Mouse (Mus musculus): ENCODE results near the gene Shld1.

Shld1 gene

GRCm38 (mm10) chr2:132686756-132687737 is at the start of gene Shld1:
Gene Shld1, plus strand, starts transcription at chr2:132686931.
- DNase-seq, result peak; percentile 89

- DNase-seq, result no peak
Observed at GRCm38 (mm10) chr2:132638306-132638705, 48.4 kb upstream of the Shld1 start.

GRCm38 (mm10) chr2:132639337-132639736 is 47.4 kb upstream of the Shld1 start:
- no peak for DNase-seq

GRCm38 (mm10) chr2:132641196-132641595 is 45.5 kb upstream of the Shld1 start:
- DNase-seq, result no peak

- no peak for DNase-seq
Observed at GRCm38 (mm10) chr2:132643161-132643560, 43.6 kb upstream of the Shld1 start.

DNA sequence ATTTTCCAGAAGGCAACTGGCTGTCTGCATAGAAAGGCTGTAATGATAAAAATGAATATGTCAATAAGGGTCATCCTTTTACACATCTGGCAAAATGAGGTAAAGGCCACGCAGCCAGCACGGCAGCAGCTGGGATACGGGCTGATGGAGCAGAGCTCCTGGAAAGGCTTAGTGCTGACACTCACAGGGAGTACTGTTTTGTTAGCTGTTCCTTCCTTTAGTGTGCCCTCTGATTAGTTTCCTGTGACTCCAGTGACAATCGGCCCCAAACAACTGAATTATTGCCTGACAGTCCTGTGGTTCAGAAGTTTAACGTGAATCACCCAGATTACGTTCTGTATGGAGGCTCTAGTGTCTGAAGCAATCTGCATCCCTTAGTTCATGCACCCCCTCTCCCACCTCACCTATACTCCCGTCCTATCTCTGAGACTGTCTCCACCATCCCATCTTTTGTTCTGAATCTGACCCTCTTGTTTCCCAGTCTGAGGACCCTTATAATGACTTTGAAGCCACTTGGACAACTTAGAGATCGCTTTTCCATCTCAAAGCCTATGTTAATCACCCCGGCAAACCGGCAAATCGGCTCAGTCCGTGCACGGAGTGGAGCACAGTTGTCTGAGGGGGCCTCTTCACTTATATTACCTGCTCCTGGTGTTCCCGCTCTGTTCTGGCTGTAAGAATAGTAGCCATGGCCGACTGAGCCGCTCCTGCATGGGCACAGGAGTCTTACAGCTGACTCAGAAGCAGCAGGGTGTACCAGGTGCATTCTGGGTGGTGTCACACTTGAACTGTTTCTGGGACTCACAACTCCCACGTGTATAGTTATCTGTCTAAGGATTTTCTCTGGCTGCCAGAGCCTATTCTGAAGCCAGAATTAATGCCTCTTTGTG is 39.6 kb upstream of the Shld1 start:
- DNase-seq, result no peak

DNA sequence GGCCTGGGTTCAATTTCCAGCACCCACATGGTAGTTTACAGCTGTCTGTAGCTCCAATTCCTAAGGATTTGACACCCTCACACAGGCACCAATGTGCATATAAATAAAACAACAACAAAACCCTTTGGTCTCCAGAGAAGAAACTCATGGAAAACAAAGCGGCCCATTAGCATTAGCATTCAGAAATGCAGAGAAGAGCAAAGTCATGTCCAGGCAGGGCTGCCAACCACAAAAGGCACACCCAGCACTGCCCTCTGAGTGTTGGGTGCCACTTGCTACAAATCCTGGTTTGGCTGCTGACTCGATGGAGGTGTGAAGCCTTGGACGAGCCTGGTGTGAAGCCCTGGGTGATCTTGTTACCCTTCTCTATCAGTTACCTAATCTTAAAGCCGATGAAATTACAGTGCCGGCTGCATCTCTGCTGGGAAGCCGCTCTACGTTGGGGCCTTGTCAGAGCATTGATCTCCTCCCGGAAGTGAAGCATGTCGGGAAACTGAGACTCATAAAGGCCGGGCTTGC is 37.3 kb upstream of the Shld1 start:
- DNase-seq, result no peak

- no peak for DNase-seq
Observed at GRCm38 (mm10) chr2:132650546-132650945, 36.2 kb upstream of the Shld1 start.

- no peak for DNase-seq
Observed at GRCm38 (mm10) chr2:132652476-132652875, 34.3 kb upstream of the Shld1 start.

- DNase-seq, result no peak
Observed at GRCm38 (mm10) chr2:132654834-132655495, 31.8 kb upstream of the Shld1 start.

DNA sequence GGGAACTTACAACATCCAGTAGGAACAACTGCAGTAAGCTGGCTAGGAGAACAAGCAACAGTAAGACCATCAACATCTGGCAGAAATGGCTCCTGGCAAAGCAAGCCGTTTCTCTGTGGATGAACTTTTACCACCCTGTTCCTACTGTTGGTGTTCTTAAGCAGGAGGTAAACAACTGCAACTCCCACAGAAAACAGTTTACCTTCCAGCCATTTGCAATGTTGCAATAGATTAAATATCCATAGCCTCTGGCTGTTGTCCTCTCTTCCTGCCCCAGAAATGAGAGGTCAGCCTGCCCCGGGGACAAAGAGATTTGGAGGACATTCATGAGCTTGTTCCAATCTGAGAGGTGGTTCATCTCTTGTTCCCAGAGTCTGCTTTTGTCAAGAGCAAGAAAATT is 29.5 kb upstream of the Shld1 start:
- DNase-seq, result no peak

DNA sequence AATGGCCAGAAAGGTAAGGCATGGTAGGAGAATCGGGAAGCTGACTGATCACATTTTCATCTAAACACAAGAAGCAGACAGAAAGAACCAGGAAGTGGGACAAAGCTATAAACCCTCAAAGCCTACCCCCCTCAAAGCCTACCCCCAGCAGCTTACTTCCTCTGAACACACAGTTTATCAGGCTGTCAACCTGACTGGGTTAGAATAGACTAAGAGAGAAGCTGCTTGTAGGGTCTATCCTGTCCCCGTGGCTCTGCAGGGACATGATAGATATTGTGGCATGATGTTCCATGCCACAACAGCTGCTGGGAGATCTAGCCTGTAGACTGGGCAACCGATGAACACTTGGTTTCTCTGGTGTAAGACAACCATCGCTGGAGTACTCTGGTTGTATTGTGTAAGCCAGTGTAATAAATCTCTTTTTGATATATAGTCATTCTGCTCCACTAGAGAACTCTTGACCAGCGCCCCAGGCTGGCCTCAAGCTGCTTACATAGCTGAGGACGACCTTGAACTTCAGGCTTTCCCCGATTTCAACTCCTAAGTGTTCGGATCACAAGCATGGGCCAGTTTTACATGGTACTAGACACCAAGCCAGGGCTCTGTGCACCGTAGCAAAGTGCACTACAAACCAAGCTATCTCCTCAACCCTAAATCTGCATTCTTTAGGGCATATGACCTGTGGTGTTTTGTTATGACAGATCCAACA is 28.2 kb upstream of the Shld1 start:
- no peak for DNase-seq

- no peak for DNase-seq
Observed at GRCm38 (mm10) chr2:132669091-132669490, 17.6 kb upstream of the Shld1 start.

DNA sequence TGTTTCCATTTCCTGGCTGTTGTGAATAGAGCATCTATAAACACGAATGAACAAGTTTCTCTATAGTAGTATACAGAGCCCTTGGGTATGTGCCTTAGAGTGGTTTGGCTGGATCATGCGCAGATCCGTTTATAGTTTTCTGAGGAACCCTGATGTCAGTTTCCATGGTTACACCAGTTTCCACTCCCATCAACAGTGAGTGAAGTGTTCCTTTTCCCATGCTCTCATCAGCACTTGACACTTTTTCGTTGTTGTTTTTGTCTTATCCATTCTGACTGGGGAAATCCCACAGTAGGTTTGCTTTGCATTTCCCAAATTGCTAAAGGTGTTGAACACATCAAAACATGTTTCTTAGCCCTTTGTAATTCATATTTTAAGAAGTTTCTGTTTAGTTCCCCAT is 16.4 kb upstream of the Shld1 start:
- no peak for DNase-seq

DNA sequence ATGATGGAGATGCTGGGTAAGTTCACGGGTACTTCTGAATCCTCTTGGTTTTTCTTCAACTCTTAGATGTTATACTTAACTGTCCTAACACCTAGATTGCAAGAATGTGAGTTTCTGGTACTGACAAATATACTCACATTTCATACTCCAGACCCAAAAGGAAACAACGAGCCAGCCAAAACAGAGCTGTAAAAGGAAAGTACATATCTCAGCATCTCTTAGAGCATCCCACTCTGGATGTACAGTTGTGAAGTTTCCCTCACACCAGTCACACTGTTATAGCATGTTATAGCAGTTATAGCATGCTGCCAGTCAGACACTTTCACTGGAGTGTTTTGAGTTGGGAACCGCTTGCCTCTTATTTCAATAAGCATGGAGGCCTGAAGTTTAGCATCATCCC is 14.6 kb upstream of the Shld1 start:
- DNase-seq, result no peak

DNA sequence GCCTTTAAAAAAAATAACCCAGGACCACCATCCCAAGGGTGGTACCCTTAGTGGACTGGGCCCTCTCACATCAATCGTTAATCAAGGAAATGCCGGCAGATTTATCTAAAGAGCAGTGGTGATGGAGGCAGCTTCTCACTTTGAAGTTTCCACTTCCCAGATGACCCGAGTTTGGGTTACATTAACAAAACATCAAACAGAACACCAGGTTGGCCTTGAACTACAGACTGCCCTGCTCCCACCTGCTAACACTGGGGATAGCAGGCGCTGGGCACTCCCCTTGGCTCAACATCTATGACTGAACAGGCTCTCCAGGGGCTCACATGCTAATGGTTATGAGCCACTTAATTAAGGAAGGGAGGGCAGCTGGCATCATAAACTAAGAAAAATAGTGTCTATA is 10.6 kb upstream of the Shld1 start:
- DNase-seq, result no peak

DNA sequence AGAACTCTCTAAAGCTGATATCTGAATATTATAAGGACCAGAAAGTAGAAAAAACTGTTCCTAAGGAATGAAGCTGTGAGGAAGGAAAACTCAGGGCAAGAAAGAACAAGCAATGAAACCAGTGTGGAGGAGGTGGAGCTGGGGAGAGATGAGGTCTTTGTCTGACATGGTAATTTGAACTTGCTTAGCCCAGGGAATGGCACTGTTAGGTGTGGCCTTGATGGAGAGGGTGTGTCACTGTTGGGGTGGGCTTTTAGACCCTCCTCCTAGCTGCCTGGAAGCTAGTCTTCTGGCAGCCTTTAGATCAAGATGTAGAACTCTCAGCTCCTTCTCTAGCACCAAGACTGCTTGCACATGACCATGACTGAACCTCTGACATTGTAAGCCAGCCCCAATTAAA is 1.7 kb upstream of the Shld1 start:
- DNase-seq, result no peak

DNA sequence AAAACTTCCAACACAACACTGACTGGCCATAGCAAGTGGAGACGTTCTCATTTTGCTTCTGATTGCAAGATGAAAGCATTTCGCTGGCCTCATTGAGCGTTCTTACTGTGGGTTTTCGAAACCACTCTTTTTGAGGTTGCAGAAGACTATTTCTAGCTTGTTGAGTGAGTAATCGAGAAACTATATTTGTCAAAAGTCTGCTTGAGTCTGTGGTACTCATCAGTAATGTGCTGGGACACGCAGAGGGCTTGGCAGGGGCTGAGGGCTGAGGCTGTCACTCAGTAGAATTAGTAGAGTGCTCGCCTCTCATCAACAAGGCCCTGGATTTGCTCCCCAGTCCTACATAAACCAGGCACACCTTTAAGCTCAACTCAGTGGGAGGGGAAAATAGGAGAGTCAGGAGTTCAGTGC is 1.9 kb downstream of the Shld1 start:
- no peak for DNase-seq

- no peak for DNase-seq
Observed at GRCm38 (mm10) chr2:132689188-132689568, 2.4 kb downstream of the Shld1 start.

DNA sequence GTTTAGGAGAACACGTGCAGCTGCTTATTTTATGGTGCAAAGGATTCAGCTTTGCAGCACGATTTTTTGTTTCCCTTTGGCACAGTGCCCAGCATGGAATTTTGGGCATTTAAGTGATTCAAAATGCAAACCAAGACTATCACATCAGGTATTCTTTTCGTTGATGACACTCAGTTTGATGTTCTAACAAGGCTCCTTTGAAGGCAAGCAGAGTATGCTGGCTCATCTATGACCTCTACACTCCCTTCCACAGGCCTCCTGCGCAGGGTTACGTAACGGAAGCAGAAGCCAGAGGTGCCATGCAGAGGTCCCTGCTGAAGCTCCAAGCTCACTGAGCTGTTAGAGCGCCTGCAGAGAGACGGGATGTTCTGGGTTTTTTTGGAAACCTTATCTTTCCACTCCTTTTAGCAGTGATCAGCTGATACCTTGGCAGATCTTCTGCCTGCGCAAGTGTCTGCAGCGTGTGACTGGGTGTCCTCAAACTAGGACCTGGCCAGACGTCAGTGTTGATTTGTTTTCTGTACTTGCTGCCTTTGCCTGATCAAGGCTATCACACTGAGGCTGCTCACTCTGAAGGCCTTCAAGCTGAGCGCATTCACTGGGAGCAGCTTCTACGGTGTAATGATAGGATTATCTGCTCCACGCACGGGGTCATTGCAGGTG is 3.0 kb downstream of the Shld1 start:
- DNase-seq, result no peak

- no peak for DNase-seq
Observed at GRCm38 (mm10) chr2:132691731-132692130, 5.0 kb downstream of the Shld1 start.

GRCm38 (mm10) chr2:132692320-132692719 is 5.6 kb downstream of the Shld1 start:
- DNase-seq, result peak; percentile 42

All from lung, postnatal 14 days (tissue).